Mouse (Mus musculus) 3T3-L1 (cell line): ENCODE data around the gene Rmnd5b.

Experiments used
- DNase-seq: peaks from one replicate; pipeline ENCODE4 v3.0.0-alpha.2; 2015; ENCODE audit warnings: low read depth, low spot score

Rmnd5b gene

GRCm38 (mm10) chr11:51591915-51592314 is 43.8 kb downstream of the Rmnd5b start:
- DNase-seq = no peak

GRCm38 (mm10) chr11:51591168-51591567 is 44.5 kb downstream of the Rmnd5b start:
- DNase-seq = no peak

GRCm38 (mm10) chr11:51590002-51590401 is 45.7 kb downstream of the Rmnd5b start:
- no peak for DNase-seq

GRCm38 (mm10) chr11:51588833-51589232 is 46.9 kb downstream of the Rmnd5b start:
- no peak for DNase-seq

GRCm38 (mm10) chr11:51587059-51587458 is 48.6 kb downstream of the Rmnd5b start:
- no peak for DNase-seq

- no peak for DNase-seq
Measured at GRCm38 (mm10) chr11:51586411-51586810, 49.3 kb downstream of the Rmnd5b start.

GRCm38 (mm10) chr11:51585608-51586252 is 50.0 kb downstream of the Rmnd5b start:
- DNase-seq = no peak

- peak; percentile 94 for DNase-seq
Measured at GRCm38 (mm10) chr11:51584431-51585248, 51.1 kb downstream of the Rmnd5b start, which contains the start of gene Phykpl. Gene Phykpl (plus strand): TSS chr11:51584757.

- DNase-seq = peak; percentile 57
Measured at GRCm38 (mm10) chr11:51584057-51584430, 51.7 kb downstream of the Rmnd5b start.

GRCm38 (mm10) chr11:51582713-51583112 is 53.0 kb downstream of the Rmnd5b start:
- DNase-seq = peak; percentile 84

- DNase-seq = no peak
Measured at GRCm38 (mm10) chr11:51579024-51579423, 56.7 kb downstream of the Rmnd5b start.

GRCm38 (mm10) chr11:51577587-51577986 is 58.1 kb downstream of the Rmnd5b start:
- DNase-seq = no peak

GRCm38 (mm10) chr11:51576454-51576853 is 59.2 kb downstream of the Rmnd5b start:
- no peak for DNase-seq
